Mouse (Mus musculus): ENCODE data around the gene Olfr630. TPM values are rescaled to one million over a fixed set of nuclear protein-coding genes. Genes with fewer than 3 reads are reported as not detected.
"Not testable (repeated sequence)": the region's sequence is repeated elsewhere in the genome, so short reads cannot be mapped to it uniquely, and the experiment has no call there.

Olfr630 gene
- total RNA-seq (2021) = not detected

DNA sequence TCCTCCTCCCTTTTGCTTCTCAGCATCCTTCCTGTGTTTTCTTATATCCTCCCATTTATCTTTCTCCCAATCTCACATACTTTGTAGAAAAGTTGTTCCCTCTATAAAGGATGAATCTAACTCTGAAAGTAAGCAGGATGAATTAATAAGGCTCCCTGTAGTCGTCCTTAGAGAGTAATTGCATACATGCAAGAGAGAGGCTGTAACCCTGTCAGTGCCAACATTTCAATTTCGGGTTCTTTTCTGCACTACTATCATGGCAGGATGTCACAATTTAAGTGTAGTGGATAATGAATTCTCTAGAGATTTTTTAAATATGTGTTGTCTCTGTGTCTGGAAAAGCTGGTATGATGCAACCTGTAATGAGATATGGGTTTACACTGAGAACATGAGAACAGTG lies at the start of gene Olfr630:
Gene Olfr630 (minus strand): TSS at position 101 of the 400 bp plus-strand sequence.
- intact Hi-C loops (cut with DNase I) = no loop called here

DNA sequence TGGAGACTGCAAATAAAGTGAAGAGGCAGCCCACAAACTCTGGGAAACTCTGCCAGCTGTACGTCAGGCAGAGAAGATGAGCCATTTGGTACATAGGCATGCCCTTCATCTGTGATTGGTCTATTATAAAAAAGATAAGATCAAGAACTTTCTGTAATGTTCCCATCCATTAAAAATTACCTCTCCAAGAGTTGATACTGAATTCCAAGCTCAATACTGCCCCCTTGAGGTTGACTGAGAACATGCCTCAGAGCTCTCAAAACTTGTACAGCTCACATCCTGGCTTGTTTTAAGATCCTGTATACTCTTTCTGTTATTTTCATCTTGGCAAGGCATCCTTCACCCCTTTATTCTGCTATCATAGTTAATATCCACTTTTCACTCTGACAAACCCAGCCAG lies 49.7 kb upstream of the Olfr630 start:
- no peak for DNase-seq (ENCODE audit: low spot score)
- intact Hi-C loops (cut with DNase I) = loop anchor here (5.0 kb wide), 1 partner anchor 1300 kb away; no protein-coding TSS in a partner anchor

More for the DNA sequence above, at the start of gene Olfr630:
- no peak for DNase-seq (ENCODE audit: low spot score)

DNA sequence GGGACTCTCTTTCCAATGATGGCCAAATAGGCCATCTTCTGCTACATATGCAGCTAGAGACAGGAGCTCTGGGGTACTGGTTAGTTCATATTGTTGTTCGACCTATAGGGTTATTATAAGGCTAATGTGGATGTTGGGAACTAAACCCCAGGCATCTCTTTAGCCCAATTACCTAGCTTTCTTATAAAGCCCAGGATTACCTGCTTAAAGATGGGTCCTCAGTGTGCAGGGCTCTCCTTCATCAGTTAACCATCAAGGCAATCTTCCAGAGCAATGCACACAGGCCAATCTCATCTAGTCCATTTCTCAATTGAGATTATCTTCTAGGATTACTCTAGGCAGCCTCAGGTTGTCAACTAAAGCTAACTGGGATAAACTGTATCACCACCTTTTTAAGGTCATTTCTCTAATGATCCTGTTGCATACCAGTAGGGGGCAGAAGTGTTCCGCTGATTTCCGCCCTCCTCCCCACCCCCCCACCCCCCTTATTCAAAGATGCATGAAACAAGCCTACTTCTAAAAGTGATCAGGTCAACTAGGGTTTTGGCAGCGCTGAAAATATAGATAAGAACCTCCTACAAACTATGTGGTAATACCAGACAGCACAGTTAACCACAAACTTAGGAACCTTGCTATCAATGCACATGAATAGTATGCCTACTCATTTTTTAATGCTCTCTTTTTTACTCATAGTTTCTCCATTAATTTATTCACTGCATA lies 35.7 kb upstream of the Olfr630 start:
- intact Hi-C loops (cut with DNase I) = loop anchor here (1.0 to 5.0 kb wide), 3 partner anchors 79 to 150 kb away; no protein-coding TSS in a partner anchor
- no peak for DNase-seq (ENCODE audit: low spot score)

GRCm38 (mm10) chr7:103791721-103792120 lies 34.6 kb upstream of the Olfr630 start, which contains the start of gene Olfr67:
Gene Olfr67 (minus strand): TSS chr7:103791821.
- intact Hi-C loops (cut with DNase I) = loop anchor here (2.0 to 5.0 kb wide), 2 partner anchors 81 to 151 kb away; no protein-coding TSS in a partner anchor

DNA sequence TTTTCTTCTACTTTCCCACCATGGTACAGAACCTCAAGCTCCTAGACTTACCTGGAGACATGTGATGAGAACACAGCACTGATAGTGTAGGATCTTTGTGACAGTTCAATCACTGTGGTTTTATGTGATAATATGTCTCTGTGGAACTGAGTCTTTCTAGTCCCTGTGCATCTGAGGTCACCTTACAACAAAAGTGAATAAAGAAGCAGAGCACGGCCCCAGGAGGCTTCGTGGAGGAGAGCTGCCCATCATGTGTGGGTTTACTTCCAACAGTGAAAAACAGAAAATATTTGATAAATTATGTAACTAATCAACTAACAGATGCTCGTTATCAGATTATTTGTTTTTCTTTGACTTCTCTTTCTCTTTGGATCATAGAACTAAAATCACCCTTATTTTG lies 22.5 kb upstream of the Olfr630 start, which contains the start of gene Olfr68:
Gene Olfr68 (minus strand): TSS at position 101 of the 400 bp plus-strand sequence.
- intact Hi-C loops (cut with DNase I) = no loop called here
- no peak for DNase-seq (ENCODE audit: low spot score)

More at GRCm38 (mm10) chr7:103791721-103792120, 34.6 kb upstream of the Olfr630 start, which contains the start of gene Olfr67:
- no peak for DNase-seq (ENCODE audit: low spot score)

GRCm38 (mm10) chr7:103777652-103778051 lies 20.5 kb upstream of the Olfr630 start:
- intact Hi-C loops (cut with DNase I); DNase-seq (ENCODE audit: low spot score): not testable (repeated sequence)

DNA sequence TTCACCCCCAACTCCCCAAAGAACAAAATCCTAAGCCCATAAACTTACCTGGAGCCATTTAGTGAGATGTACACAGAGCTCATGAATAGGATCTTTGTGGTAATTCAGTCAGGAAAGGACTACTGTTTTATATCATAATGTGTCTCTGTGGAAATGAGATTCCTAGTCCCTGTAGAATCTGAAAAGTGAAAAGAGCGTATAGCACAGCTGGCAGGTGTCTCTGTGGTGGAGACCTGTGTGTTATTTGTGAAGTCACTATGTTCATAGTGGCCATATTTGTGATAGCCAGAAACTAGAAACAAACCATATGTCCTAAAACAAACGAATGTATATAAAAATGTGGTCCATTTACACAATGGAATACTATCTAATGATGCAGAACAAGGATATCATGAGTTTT lies 14.4 kb upstream of the Olfr630 start, which contains the start of gene Olfr69:
Gene Olfr69 (minus strand): TSS at position 101 of the 400 bp plus-strand sequence.
- no peak for DNase-seq (ENCODE audit: low spot score)
- intact Hi-C loops (cut with DNase I) = no loop called here

GRCm38 (mm10) chr7:103767687-103768086 lies 10.6 kb upstream of the Olfr630 start:
- not testable (repeated sequence) for DNase-seq (ENCODE audit: low spot score)

GRCm38 (mm10) chr7:103762212-103762611 lies 5.1 kb upstream of the Olfr630 start:
- DNase-seq (ENCODE audit: low spot score); intact Hi-C loops (cut with DNase I): not testable (repeated sequence)

More at GRCm38 (mm10) chr7:103767687-103768086, 10.6 kb upstream of the Olfr630 start:
- intact Hi-C loops (cut with DNase I) = not testable (repeated sequence)

- intact Hi-C loops (cut with DNase I) = no loop called here
- DNase-seq (ENCODE audit: low spot score) = no peak
Observed at GRCm38 (mm10) chr7:103744843-103745242, 12.3 kb downstream of the Olfr630 start, which contains the start of gene Olfr629. Gene Olfr629 (minus strand): TSS chr7:103744943.

GRCm38 (mm10) chr7:103730074-103730473 lies 27.1 kb downstream of the Olfr630 start, which contains the start of gene Olfr628:
Gene Olfr628 (plus strand): TSS chr7:103730374.
- intact Hi-C loops (cut with DNase I) = no loop called here
- DNase-seq (ENCODE audit: low spot score) = no peak

GRCm38 (mm10) chr7:103716398-103716797 lies 40.7 kb downstream of the Olfr630 start:
- intact Hi-C loops (cut with DNase I); DNase-seq (ENCODE audit: low spot score): not testable (repeated sequence)

GRCm38 (mm10) chr7:103714371-103714770 lies 42.8 kb downstream of the Olfr630 start, which contains the start of gene Olfr243:
Gene Olfr243 (plus strand): TSS chr7:103714671.
- no peak for DNase-seq (ENCODE audit: low spot score)
- intact Hi-C loops (cut with DNase I) = no loop called here

- intact Hi-C loops (cut with DNase I) = no loop called here
- DNase-seq (ENCODE audit: low spot score) = no peak
Observed at GRCm38 (mm10) chr7:103712024-103712423, 45.1 kb downstream of the Olfr630 start.

Other genes starting within 250 kb of the Olfr630 start
- not detected for gene Olfr610, start 245.2 kb downstream of the Olfr630 start, total RNA-seq (2021)
- gene Olfr611, start 236.5 kb downstream of the Olfr630 start, total RNA-seq (2021) = not detected
- gene Olfr612, start 214.6 kb downstream of the Olfr630 start, total RNA-seq (2021) = not detected
- not detected for gene Olfr613, start 209.3 kb downstream of the Olfr630 start, total RNA-seq (2021)
- not detected for gene Olfr615, start 201.3 kb downstream of the Olfr630 start, total RNA-seq (2021)
- not detected for gene Olfr616, start 188.2 kb downstream of the Olfr630 start, total RNA-seq (2021)
- not detected for gene Olfr617, start 184.3 kb downstream of the Olfr630 start, total RNA-seq (2021)
- not detected for gene Olfr618, start 167.2 kb downstream of the Olfr630 start, total RNA-seq (2021)
- not detected for gene Olfr619, start 156.8 kb downstream of the Olfr630 start, total RNA-seq (2021)
- not detected for gene Olfr620, start 144.8 kb downstream of the Olfr630 start, total RNA-seq (2021)
- gene Olfr622, start 114.6 kb downstream of the Olfr630 start, total RNA-seq (2021) = not detected
- gene Olfr623, start 93.6 kb downstream of the Olfr630 start, total RNA-seq (2021) = not detected
- gene Olfr624, start 86.1 kb downstream of the Olfr630 start, total RNA-seq (2021) = not detected
- gene Olfr625-ps1, start 74.6 kb downstream of the Olfr630 start, total RNA-seq (2021) = not detected
- gene Olfr243, start 42.7 kb downstream of the Olfr630 start, total RNA-seq (2021) = not detected
- not detected for gene Olfr628, start 27.0 kb downstream of the Olfr630 start, total RNA-seq (2021)
- not detected for gene Olfr629, start 12.4 kb downstream of the Olfr630 start, total RNA-seq (2021)
- gene Olfr69, start 14.3 kb upstream of the Olfr630 start, total RNA-seq (2021) = not detected
- not detected for gene Olfr68, start 22.4 kb upstream of the Olfr630 start, total RNA-seq (2021)
- gene Olfr67, start 34.5 kb upstream of the Olfr630 start, total RNA-seq (2021) = not detected
- 1,000 to 10,000 TPM; 1,406 to 3,005 TPM for gene Hbb-bt, start 56.7 kb upstream of the Olfr630 start, total RNA-seq (2021)
- over 10,000 TPM in 1 of 2 experiments, 1,000 to 10,000 TPM in 1; 9,976 to 23,536 TPM for gene Hbb-bs, start 70.8 kb upstream of the Olfr630 start, total RNA-seq (2021)
- gene Hbb-bh2, start 83.2 kb upstream of the Olfr630 start, total RNA-seq (2021) = not detected
- gene Hbb-bh1, start 85.8 kb upstream of the Olfr630 start, total RNA-seq (2021) = not detected
- gene Hbb-y, start 95.9 kb upstream of the Olfr630 start, total RNA-seq (2021) = not detected
- not detected for gene Olfr66, start 128.9 kb upstream of the Olfr630 start, total RNA-seq (2021)
- not detected for gene Olfr64, start 137.2 kb upstream of the Olfr630 start, total RNA-seq (2021)
- not detected for gene Olfr65, start 146.2 kb upstream of the Olfr630 start, total RNA-seq (2021)
- not detected for gene Olfr631, start 171.5 kb upstream of the Olfr630 start, total RNA-seq (2021)
- not detected for gene Olfr632, start 177.0 kb upstream of the Olfr630 start, total RNA-seq (2021)
- not detected for gene Olfr633, start 187.1 kb upstream of the Olfr630 start, total RNA-seq (2021)
- not detected for gene Olfr635, start 213.8 kb upstream of the Olfr630 start, total RNA-seq (2021)
- not detected for gene Olfr638, start 241.4 kb upstream of the Olfr630 start, total RNA-seq (2021)

All from heart, postnatal 25 days (tissue).